Mouse (Mus musculus): ENCODE data around the gene Nthl1. TPM values are rescaled to one million over a fixed set of nuclear protein-coding genes. Genes with fewer than 3 reads are reported as not detected.

Gene Nthl1
- polyA plus RNA-seq (2012; rRNA removed): 3.2 and 3.7 TPM in 2 replicates

- Histone ChIP-seq H3K27ac (ENCODE audit: control insufficient read depth, insufficient read depth, low read depth, low read length) (peak within 1 kb of the TSS; percentile 75), H3K4me1 (ENCODE audit: control insufficient read depth, insufficient read depth, low read length) (peaks cover 13% of the 10 kb centered on the region), H3K27me3 (ENCODE audit: control insufficient read depth, insufficient read depth, low read length) (no peaks in the 10 kb centered on the region), H3K4me3 (ENCODE audit: control insufficient read depth, low read depth, low read length) (peak within 1 kb of the TSS; percentile 86), H3K36me3 (ENCODE audit: control insufficient read depth, insufficient read depth, low read length) (no peaks in the 10 kb centered on the region)
- TF ChIP-seq CTCF (IDR thresholded peaks at IDR 0.05; ENCODE audit: control insufficient read depth, insufficient read depth, insufficient replicate concordance, low read depth, low read length) (no peak), POLR2A (IDR thresholded peaks at IDR 0.05; ENCODE audit: control insufficient read depth, low read depth, low read length) (no peak; the same call in 1 of the 2 replicates)
Observed at GRCm38 (mm10) chr17:24632167-24632812, at the start of gene Nthl1, which contains the start of gene Tsc2. Gene Nthl1, plus strand, starts transcription at chr17:24632680. Gene Tsc2, minus strand, starts transcription at chr17:24632630.

- Histone ChIP-seq H3K27ac (ENCODE audit: control insufficient read depth, insufficient read depth, low read depth, low read length) (no peak overlapping the region), H3K36me3 (ENCODE audit: control insufficient read depth, insufficient read depth, low read length) (peaks cover 4% of the 10 kb centered on the region)
Observed at GRCm38 (mm10) chr17:24583599-24584460, 48.6 kb upstream of the Nthl1 start.

GRCm38 (mm10) chr17:24584520-24584919, 48.0 kb upstream of the Nthl1 start:
- Histone ChIP-seq H3K4me1 (ENCODE audit: control insufficient read depth, insufficient read depth, low read length) (no peaks in the 10 kb centered on the region), H3K36me3 (ENCODE audit: control insufficient read depth, insufficient read depth, low read length) (peaks cover 4% of the 10 kb centered on the region), H3K27ac (ENCODE audit: control insufficient read depth, insufficient read depth, low read depth, low read length) (no peak overlapping the region), H3K4me3 (ENCODE audit: control insufficient read depth, low read depth, low read length) (no peak overlapping the region), H3K27me3 (ENCODE audit: control insufficient read depth, insufficient read depth, low read length) (no peaks in the 10 kb centered on the region)
- no peak for TF ChIP-seq POLR2A (IDR thresholded peaks at IDR 0.05; ENCODE audit: control insufficient read depth, low read depth, low read length)
- no peak for TF ChIP-seq CTCF (IDR thresholded peaks at IDR 0.05; ENCODE audit: control insufficient read depth, insufficient read depth, insufficient replicate concordance, low read depth, low read length)

More at GRCm38 (mm10) chr17:24583599-24584460, 48.6 kb upstream of the Nthl1 start:
- TF ChIP-seq CTCF (IDR thresholded peaks at IDR 0.05; ENCODE audit: control insufficient read depth, insufficient read depth, insufficient replicate concordance, low read depth, low read length) (no peak), POLR2A (IDR thresholded peaks at IDR 0.05; ENCODE audit: control insufficient read depth, low read depth, low read length) (no peak)
- H3K4me3 ChIP-seq (ENCODE audit: control insufficient read depth, low read depth, low read length): no peak overlapping the region
- H3K4me1 ChIP-seq (ENCODE audit: control insufficient read depth, insufficient read depth, low read length): no peaks in the 10 kb centered on the region
- no peaks in the 10 kb centered on the region for H3K27me3 ChIP-seq (ENCODE audit: control insufficient read depth, insufficient read depth, low read length)

GRCm38 (mm10) chr17:24586532-24586931, 45.9 kb upstream of the Nthl1 start:
- H3K27ac ChIP-seq (ENCODE audit: control insufficient read depth, insufficient read depth, low read depth, low read length): no peak overlapping the region
- no peak for TF ChIP-seq POLR2A (IDR thresholded peaks at IDR 0.05; ENCODE audit: control insufficient read depth, low read depth, low read length)
- TF ChIP-seq CTCF (IDR thresholded peaks at IDR 0.05; ENCODE audit: control insufficient read depth, insufficient read depth, insufficient replicate concordance, low read depth, low read length): no peak
- H3K4me1 ChIP-seq (ENCODE audit: control insufficient read depth, insufficient read depth, low read length): no peaks in the 10 kb centered on the region
- H3K4me3 ChIP-seq (ENCODE audit: control insufficient read depth, low read depth, low read length): no peak overlapping the region
- H3K27me3 ChIP-seq (ENCODE audit: control insufficient read depth, insufficient read depth, low read length): no peaks in the 10 kb centered on the region
- peaks cover 7% of the 10 kb centered on the region for H3K36me3 ChIP-seq (ENCODE audit: control insufficient read depth, insufficient read depth, low read length)

- H3K4me3 ChIP-seq (ENCODE audit: control insufficient read depth, low read depth, low read length): no peak overlapping the region
- peaks cover 8% of the 10 kb centered on the region for H3K36me3 ChIP-seq (ENCODE audit: control insufficient read depth, insufficient read depth, low read length)
- no peaks in the 10 kb centered on the region for H3K4me1 ChIP-seq (ENCODE audit: control insufficient read depth, insufficient read depth, low read length)
- no peak overlapping the region for H3K27ac ChIP-seq (ENCODE audit: control insufficient read depth, insufficient read depth, low read depth, low read length)
- no peaks in the 10 kb centered on the region for H3K27me3 ChIP-seq (ENCODE audit: control insufficient read depth, insufficient read depth, low read length)
- TF ChIP-seq CTCF (IDR thresholded peaks at IDR 0.05; ENCODE audit: control insufficient read depth, insufficient read depth, insufficient replicate concordance, low read depth, low read length) (no peak), POLR2A (IDR thresholded peaks at IDR 0.05; ENCODE audit: control insufficient read depth, low read depth, low read length) (no peak)
Observed at GRCm38 (mm10) chr17:24590943-24591342, 41.5 kb upstream of the Nthl1 start.

GRCm38 (mm10) chr17:24591695-24592094, 40.8 kb upstream of the Nthl1 start:
- H3K36me3 ChIP-seq (ENCODE audit: control insufficient read depth, insufficient read depth, low read length): peaks cover 6% of the 10 kb centered on the region
- H3K27ac ChIP-seq (ENCODE audit: control insufficient read depth, insufficient read depth, low read depth, low read length): no peak overlapping the region
- no peaks in the 10 kb centered on the region for H3K27me3 ChIP-seq (ENCODE audit: control insufficient read depth, insufficient read depth, low read length)
- H3K4me3 ChIP-seq (ENCODE audit: control insufficient read depth, low read depth, low read length): no peak overlapping the region
- TF ChIP-seq CTCF (IDR thresholded peaks at IDR 0.05; ENCODE audit: control insufficient read depth, insufficient read depth, insufficient replicate concordance, low read depth, low read length) (no peak), POLR2A (IDR thresholded peaks at IDR 0.05; ENCODE audit: control insufficient read depth, low read depth, low read length) (no peak)
- no peaks in the 10 kb centered on the region for H3K4me1 ChIP-seq (ENCODE audit: control insufficient read depth, insufficient read depth, low read length)

GRCm38 (mm10) chr17:24593248-24593647, 39.2 kb upstream of the Nthl1 start:
- no peaks in the 10 kb centered on the region for H3K4me1 ChIP-seq (ENCODE audit: control insufficient read depth, insufficient read depth, low read length)
- H3K27ac ChIP-seq (ENCODE audit: control insufficient read depth, insufficient read depth, low read depth, low read length): peak overlapping the region; percentile 26; the same call in 1 of the 2 replicates
- no peaks in the 10 kb centered on the region for H3K27me3 ChIP-seq (ENCODE audit: control insufficient read depth, insufficient read depth, low read length)
- peaks cover 6% of the 10 kb centered on the region for H3K36me3 ChIP-seq (ENCODE audit: control insufficient read depth, insufficient read depth, low read length)
- TF ChIP-seq POLR2A (IDR thresholded peaks at IDR 0.05; ENCODE audit: control insufficient read depth, low read depth, low read length) (no peak), CTCF (IDR thresholded peaks at IDR 0.05; ENCODE audit: control insufficient read depth, insufficient read depth, insufficient replicate concordance, low read depth, low read length) (no peak)
- H3K4me3 ChIP-seq (ENCODE audit: control insufficient read depth, low read depth, low read length): peak overlapping the region; percentile 73
